Mouse (Mus musculus) embryonic fibroblast, embryonic 13.5 days (primary cell): ENCODE results near the gene Jak1.

Experiments
- CTCF ChIP-seq: IDR thresholded peaks from 2 replicates; pipeline ENCODE4 v1.5.1; 2011; ENCODE audit warnings: mild to moderate bottlenecking, control low read depth, low read length, moderate library complexity, borderline replicate concordance; ENCODE audit not compliant: insufficient read depth
- POLR2A ChIP-seq: IDR thresholded peaks from 2 replicates; pipeline ENCODE4 v1.6.1; 2011; ENCODE audit warnings: low read depth, mild to moderate bottlenecking, control low read depth, low read length, moderate library complexity

DNA sequence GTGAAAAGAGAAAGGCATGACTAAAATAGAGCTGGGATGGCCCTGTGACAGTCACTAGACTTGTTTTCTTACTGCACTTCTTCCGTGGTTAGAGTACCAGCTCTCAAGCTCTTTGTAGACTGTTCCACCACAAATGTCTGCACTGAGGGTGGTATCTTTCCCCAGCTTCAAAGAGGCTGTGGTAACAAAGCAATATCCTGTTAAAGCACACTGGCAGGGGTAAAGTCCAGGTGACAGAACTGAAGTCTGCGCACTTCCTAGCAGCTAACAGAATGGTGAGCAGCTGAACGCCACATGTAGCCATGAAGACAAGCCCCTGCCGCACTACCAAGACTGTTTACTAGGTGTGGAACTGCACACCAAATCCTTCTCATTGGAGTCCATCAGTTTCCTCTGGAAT is 77.7 kb downstream of the Jak1 start:
- no peak for TF ChIP-seq CTCF
- TF ChIP-seq POLR2A = no peak
